Mouse (Mus musculus) testis, postnatal 14 days (tissue): ENCODE results near the gene Ppp1r1b.
A peak's percentile ranks its signal among the peaks of the same experiment; 100 is the strongest.

Experiments
- DNase-seq: peaks from one replicate; pipeline ENCODE4 v3.0.0; 2021; ENCODE audit warnings: low spot score

Ppp1r1b gene

DNA sequence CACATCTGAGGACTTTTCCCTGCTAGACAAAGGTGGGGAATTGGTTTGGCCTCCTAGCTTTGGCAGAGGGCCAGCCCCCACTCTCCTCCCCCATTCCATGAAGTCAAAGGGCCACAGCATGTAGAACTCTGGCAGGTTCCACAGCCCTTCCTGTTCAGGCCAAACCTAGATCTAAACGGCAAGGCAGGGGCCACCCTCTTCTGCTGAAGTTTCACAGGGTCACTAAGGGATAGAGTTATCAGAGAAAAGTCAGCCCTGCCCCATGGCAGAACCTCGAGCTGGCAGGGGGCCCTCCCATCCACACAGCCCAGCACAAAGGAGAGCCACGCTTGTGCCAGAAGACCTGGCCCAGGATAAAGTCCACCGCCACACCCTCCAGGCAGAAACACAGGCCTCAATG lies 46.8 kb downstream of the Ppp1r1b start:
- no peak for DNase-seq

DNA sequence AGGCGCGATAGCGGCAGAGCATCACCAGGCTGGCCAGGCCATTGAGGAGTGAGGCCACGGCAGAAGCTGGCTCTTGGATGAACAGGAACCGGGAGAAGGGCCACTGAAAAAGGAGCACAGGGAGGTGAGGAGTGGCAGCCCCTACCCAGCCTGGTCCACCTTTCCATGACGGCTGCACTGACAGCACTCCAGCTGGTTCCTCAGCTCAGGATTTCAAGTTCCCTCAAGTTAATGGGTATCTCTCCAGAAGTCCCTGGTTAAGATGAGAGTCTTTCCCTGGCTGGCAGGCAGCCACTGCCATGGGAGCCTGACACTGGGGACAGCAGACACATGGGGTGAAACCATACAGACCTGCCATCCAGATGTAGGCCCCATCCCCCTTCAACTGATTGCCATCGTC lies 49.7 kb downstream of the Ppp1r1b start:
- DNase-seq: no peak

DNA sequence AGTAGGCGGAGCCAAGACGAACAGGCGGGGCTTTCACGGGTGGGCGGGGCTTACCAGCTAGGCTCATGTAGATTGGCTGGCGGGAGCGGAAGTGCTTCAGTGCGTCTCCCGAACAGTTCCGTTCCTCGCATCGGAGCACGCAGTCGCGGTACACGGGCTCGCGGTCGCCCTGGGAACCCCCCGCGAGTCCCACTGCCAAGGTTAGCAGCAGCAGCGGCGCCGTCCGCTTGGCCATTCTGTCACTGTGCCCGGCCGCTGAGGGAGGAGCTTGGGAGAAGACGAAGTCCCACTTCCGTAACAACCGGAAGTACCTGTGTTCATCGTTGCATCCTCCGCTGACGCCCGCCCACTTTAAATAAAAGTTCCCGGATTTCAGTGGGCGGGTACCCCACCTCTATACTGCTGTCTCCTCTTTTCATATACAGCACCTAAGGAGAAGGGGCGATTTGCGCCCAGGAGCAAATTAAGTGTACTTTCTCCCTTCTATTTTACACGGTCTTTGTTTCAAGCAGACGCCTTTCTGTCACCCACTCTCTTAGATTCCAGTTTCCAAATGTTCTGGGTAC lies 52.0 kb downstream of the Ppp1r1b start, which contains the start of gene Pgap3:
Gene Pgap3 (minus strand): TSS at position 330 of the 566 bp plus-strand sequence.
- DNase-seq: peak; percentile 90

DNA sequence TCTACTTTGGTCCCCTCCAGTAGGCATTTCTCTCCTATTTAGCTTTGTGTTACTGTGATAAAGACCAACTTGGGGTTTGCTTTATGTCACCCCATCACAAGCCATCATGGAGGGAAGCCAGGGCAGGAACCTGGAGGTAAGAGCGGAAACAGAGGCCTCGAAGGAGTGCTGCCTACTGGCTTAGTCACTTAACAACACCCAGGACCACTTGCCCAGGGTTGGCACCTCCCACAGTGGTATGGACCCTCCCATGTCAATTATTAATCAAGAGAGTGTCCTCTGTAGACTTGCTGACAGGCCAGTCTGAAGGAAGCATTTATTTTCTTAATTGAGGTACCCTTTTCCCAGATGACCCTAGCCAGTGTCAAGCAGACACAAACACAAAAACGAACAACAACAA lies 52.6 kb downstream of the Ppp1r1b start:
- no peak for DNase-seq

DNA sequence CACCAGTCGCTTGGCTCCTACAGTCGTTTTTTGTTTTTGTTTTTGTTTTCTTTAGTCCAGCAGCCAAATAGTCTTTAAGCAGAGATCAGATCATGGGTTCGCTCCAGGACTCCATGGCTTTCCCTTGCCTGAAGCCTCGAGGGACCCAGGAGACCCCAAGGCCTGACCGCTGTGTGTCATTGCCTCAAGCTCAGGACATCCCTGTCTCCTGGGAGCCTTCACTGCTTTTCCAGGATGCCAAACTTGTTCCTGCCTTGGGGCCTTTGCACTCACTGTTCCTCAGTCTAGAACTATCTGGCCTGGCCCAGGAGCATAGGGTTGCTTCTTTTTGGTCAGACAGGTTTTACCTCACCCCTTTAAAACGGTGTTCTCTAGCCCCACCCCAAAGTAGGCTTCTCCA lies 58.4 kb downstream of the Ppp1r1b start:
- DNase-seq: no peak
